Mouse (Mus musculus): Measurements from ENCODE around the gene Ndc80. TPM values are rescaled to one million over a fixed set of nuclear protein-coding genes. Genes with fewer than 3 reads are reported as not detected.
"Not testable (repeated sequence)": the region's sequence is repeated elsewhere in the genome, so short reads cannot be mapped to it uniquely, and the experiment has no call there.

The Ndc80 gene
- polyA plus RNA-seq, 1 experiment from 2014 or later: 59.2 TPM

DNA sequence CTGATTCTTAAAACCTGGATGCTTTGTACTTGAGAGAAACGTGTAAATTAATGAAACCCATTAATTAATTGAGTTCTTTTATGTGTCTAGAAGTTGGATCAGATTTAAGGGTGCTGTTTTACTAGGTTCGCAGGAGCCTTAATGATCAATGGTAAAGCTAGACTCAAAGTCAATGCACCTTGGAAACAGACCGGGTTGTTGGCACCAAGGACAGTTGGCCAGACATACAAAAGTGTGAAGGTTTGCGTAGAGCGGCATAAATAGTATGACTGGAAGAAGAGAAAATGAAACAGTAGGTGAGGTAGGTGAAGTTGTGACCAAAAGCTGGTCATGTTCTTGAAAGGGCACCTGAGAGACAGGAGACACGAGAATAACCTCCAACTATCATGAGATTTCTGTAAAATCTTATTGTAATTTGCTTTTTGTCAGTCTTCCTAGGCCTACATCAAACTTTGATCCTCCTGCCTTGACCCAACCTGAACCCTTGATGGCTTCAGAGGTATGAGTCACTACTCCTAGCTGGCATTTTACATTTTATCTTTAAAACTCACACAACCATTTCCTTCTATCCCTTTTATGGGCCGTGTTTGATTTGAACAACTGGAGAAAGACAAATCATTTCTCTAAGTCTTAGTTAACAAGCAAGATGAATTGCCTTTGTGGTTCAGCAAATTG lies 50.2 kb downstream of the Ndc80 start:
- Histone ChIP-seq H3K9ac (no peak overlapping the region), H3K4me1 (ENCODE audit: insufficient read depth) (peaks cover 9% of the 10 kb centered on the region), H3K4me3 (ENCODE audit: low read depth, low read length) (peak overlapping the region; percentile 90; the same call in 1 of the 2 replicates), H3K4me2 (peak overlapping the region; percentile 85), H3K36me3 (ENCODE audit: insufficient read depth) (no peaks in the 10 kb centered on the region), H3K27ac (ENCODE audit: low read depth) (no peak overlapping the region), H3K27me3 (ENCODE audit: insufficient read depth, low read length) (no peaks in the 10 kb centered on the region), H3K9me3 (ENCODE audit: low read depth, low read length) (no peaks in the 10 kb centered on the region)
- TF ChIP-seq CTCF (IDR thresholded peaks at IDR 0.05; ENCODE audit: low read depth): no peak
- 71% methylated on average over 7 of the region's 7 CpGs for WGBS
- DNase-seq (no peak), ATAC-seq (ENCODE audit: insufficient read depth) (no peak)

DNA sequence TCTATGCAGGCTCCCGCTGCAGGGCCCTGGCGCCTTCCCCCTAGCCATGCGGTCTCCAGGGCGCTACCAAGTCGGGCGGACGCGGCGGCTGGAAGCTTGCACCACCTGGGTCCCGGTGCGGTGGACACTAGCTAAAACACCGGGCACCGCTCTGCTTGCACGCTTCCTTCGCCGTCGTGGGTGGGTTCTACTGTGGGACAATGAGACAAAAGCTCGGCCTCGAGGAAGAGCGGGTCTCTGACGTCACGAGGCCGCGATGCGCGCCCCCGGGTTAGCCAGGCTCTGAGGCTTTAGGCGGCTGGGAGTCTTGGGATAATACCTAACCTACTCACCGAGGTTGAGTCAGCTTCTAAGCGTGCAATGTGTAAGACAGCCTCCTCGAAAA lies 51.0 kb downstream of the Ndc80 start:
- Histone ChIP-seq H3K36me3 (ENCODE audit: insufficient read depth) (no peaks in the 10 kb centered on the region), H3K9ac (peak overlapping the region; percentile 92), H3K9me3 (ENCODE audit: low read depth, low read length) (no peaks in the 10 kb centered on the region), H3K27ac (ENCODE audit: low read depth) (peak overlapping the region; percentile 99), H3K4me3 (ENCODE audit: low read depth, low read length) (peak overlapping the region; percentile 90), H3K27me3 (ENCODE audit: insufficient read depth, low read length) (no peaks in the 10 kb centered on the region), H3K4me1 (ENCODE audit: insufficient read depth) (peaks cover 9% of the 10 kb centered on the region), H3K4me2 (peak overlapping the region; percentile 85)
- WGBS: under 1% methylated on average over 31 of the region's 31 CpGs
- ATAC-seq (ENCODE audit: insufficient read depth) (no peak; the same call in 1 of the 2 replicates), DNase-seq (peak; percentile 86)
- TF ChIP-seq CTCF (IDR thresholded peaks at IDR 0.05; ENCODE audit: low read depth): no peak

- Histone ChIP-seq H3K27ac (ENCODE audit: low read depth) (peak within 1 kb of the TSS; percentile 99), H3K9me3 (ENCODE audit: low read depth, low read length) (no peaks in the 10 kb centered on the region), H3K4me2 (peak within 1 kb of the TSS; percentile 85), H3K4me1 (ENCODE audit: insufficient read depth) (peaks cover 9% of the 10 kb centered on the region), H3K9ac (peak within 1 kb of the TSS; percentile 92), H3K4me3 (ENCODE audit: low read depth, low read length) (peak within 1 kb of the TSS; percentile 90), H3K36me3 (ENCODE audit: insufficient read depth) (no peaks in the 10 kb centered on the region), H3K27me3 (ENCODE audit: insufficient read depth, low read length) (no peaks in the 10 kb centered on the region)
- ATAC-seq (ENCODE audit: insufficient read depth): peak; percentile 96
- TF ChIP-seq CTCF (IDR thresholded peaks at IDR 0.05; ENCODE audit: low read depth): peak; percentile 26; the same call in 1 of the 2 replicates
- DNase-seq: peak; percentile 97
- under 1% methylated on average over 93 of the region's 109 CpGs for WGBS
Measured at GRCm38 (mm10) chr17:71474762-71475704, 51.6 kb downstream of the Ndc80 start, which contains the start of gene Smchd1. Gene Smchd1, minus strand, starts transcription at chr17:71475343.

GRCm38 (mm10) chr17:71474128-71474527 lies 52.5 kb downstream of the Ndc80 start:
- Histone ChIP-seq H3K36me3 (ENCODE audit: insufficient read depth) (no peaks in the 10 kb centered on the region), H3K9ac (peak overlapping the region; percentile 92), H3K4me1 (ENCODE audit: insufficient read depth) (peaks cover 9% of the 10 kb centered on the region), H3K27ac (ENCODE audit: low read depth) (peak overlapping the region; percentile 99; the same call in 1 of the 2 replicates), H3K4me2 (peak overlapping the region; percentile 85), H3K27me3 (ENCODE audit: insufficient read depth, low read length) (no peaks in the 10 kb centered on the region), H3K9me3 (ENCODE audit: low read depth, low read length) (no peaks in the 10 kb centered on the region), H3K4me3 (ENCODE audit: low read depth, low read length) (peak overlapping the region; percentile 90)
- ATAC-seq (ENCODE audit: insufficient read depth) (no peak), DNase-seq (peak; percentile 23)
- 10% methylated on average over 8 of the region's 8 CpGs for WGBS
- TF ChIP-seq CTCF (IDR thresholded peaks at IDR 0.05; ENCODE audit: low read depth): no peak

- WGBS: 66% methylated on average over 2 of the region's 2 CpGs
Measured at GRCm38 (mm10) chr17:71471261-71471660, 55.4 kb downstream of the Ndc80 start.

GRCm38 (mm10) chr17:71460312-71460711 lies 66.3 kb downstream of the Ndc80 start:
- H3K27ac ChIP-seq (ENCODE audit: low read depth): no peak overlapping the region
- no peak for DNase-seq
- no peak for ATAC-seq (ENCODE audit: insufficient read depth)
- no peak for TF ChIP-seq CTCF (IDR thresholded peaks at IDR 0.05; ENCODE audit: low read depth)
- no peak overlapping the region for H3K4me3 ChIP-seq (ENCODE audit: low read depth, low read length)
- H3K36me3 ChIP-seq (ENCODE audit: insufficient read depth): peaks cover 60% of the 10 kb centered on the region
- no peaks in the 10 kb centered on the region for H3K4me1 ChIP-seq (ENCODE audit: insufficient read depth)
- 93% methylated on average over 3 of the region's 3 CpGs for WGBS
- no peak overlapping the region for H3K4me2 ChIP-seq
- no peak overlapping the region for H3K9ac ChIP-seq
- H3K27me3 ChIP-seq (ENCODE audit: insufficient read depth, low read length): no peaks in the 10 kb centered on the region
- no peaks in the 10 kb centered on the region for H3K9me3 ChIP-seq (ENCODE audit: low read depth, low read length)

More at GRCm38 (mm10) chr17:71471261-71471660, 55.4 kb downstream of the Ndc80 start:
- no peak for ATAC-seq (ENCODE audit: insufficient read depth)
- Histone ChIP-seq H3K27me3 (ENCODE audit: insufficient read depth, low read length) (no peaks in the 10 kb centered on the region), H3K4me3 (ENCODE audit: low read depth, low read length) (no peak overlapping the region), H3K27ac (ENCODE audit: low read depth) (no peak overlapping the region), H3K4me1 (ENCODE audit: insufficient read depth) (peaks cover 6% of the 10 kb centered on the region), H3K36me3 (ENCODE audit: insufficient read depth) (no peaks in the 10 kb centered on the region), H3K9me3 (ENCODE audit: low read depth, low read length) (no peaks in the 10 kb centered on the region), H3K9ac (no peak overlapping the region), H3K4me2 (no peak overlapping the region)
- no peak for DNase-seq
- TF ChIP-seq CTCF (IDR thresholded peaks at IDR 0.05; ENCODE audit: low read depth): no peak

DNA sequence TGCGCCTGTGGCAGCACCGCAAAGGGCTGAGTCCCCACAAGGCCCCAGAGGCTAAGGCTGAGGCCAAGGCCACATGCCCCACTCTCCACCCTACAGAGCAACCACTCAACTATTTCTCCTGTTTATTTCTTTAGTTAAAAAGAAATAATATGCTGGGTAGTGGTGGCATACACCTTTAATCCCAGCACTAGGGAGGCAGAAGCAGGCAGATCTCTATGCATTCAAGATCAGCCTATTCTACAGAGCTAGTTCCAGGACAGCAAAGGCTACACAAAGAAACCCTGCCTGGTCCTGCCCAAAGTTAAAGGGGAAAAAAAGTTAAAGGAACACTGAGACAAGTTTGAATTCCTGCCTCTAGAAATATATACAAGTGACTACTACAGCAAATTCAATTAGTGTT lies 66.8 kb downstream of the Ndc80 start, which contains the start of gene Gm4707:
Gene Gm4707 (minus strand): TSS at position 101 of the 400 bp plus-strand sequence.
- no peaks in the 10 kb centered on the region for H3K4me1 ChIP-seq (ENCODE audit: insufficient read depth)
- no peak within 1 kb of the TSS for H3K9ac ChIP-seq
- 98% methylated on average over 2 of the region's 2 CpGs for WGBS
- H3K4me3 ChIP-seq (ENCODE audit: low read depth, low read length): no peak within 1 kb of the TSS
- H3K27me3 ChIP-seq (ENCODE audit: insufficient read depth, low read length): no peaks in the 10 kb centered on the region
- ATAC-seq (ENCODE audit: insufficient read depth) (no peak), DNase-seq (no peak)
- no peak within 1 kb of the TSS for H3K27ac ChIP-seq (ENCODE audit: low read depth)
- no peak for TF ChIP-seq CTCF (IDR thresholded peaks at IDR 0.05; ENCODE audit: low read depth)
- no peaks in the 10 kb centered on the region for H3K9me3 ChIP-seq (ENCODE audit: low read depth, low read length)
- no peak within 1 kb of the TSS for H3K4me2 ChIP-seq
- H3K36me3 ChIP-seq (ENCODE audit: insufficient read depth): peaks cover 65% of the 10 kb centered on the region

GRCm38 (mm10) chr17:71457361-71457760 lies 69.3 kb downstream of the Ndc80 start:
- DNase-seq; ATAC-seq (ENCODE audit: insufficient read depth); H3K9me3 ChIP-seq (ENCODE audit: low read depth, low read length); H3K4me2 ChIP-seq; H3K4me3 ChIP-seq (ENCODE audit: low read depth, low read length); H3K27ac ChIP-seq (ENCODE audit: low read depth); H3K27me3 ChIP-seq (ENCODE audit: insufficient read depth, low read length); H3K4me1 ChIP-seq (ENCODE audit: insufficient read depth); H3K9ac ChIP-seq: not testable (repeated sequence)
- 89% methylated on average over 6 of the region's 6 CpGs for WGBS
- peaks cover 59% of the 10 kb centered on the region for H3K36me3 ChIP-seq (ENCODE audit: insufficient read depth)
